9 mouse cellular contexts compared by ENCODE assay signal in genomic region chr9:58873541-58874324, GRCm38 (mm10). TPM values are rescaled to one million over a fixed set of nuclear protein-coding genes. Genes with fewer than 3 reads are reported as not detected.
A peak's percentile ranks its signal among the peaks of the same experiment; 100 is the strongest.
DNase-seq lines count a peak whose midpoint lies in the region; ATAC-seq and TF ChIP-seq lines count a peak whose summit lies in the region.
"Had no signal": no experiment of that assay in that cellular context is flagged by ENCODE, and none has a peak within 500 bp of the region (broad histone marks: within the 10 kb centered on the region; RNA-seq: fewer than 3 reads in every experiment).

No protein-coding gene starts in this region.

- H3K36me3 ChIP-seq in liver, embryonic 14.5 days (replicated peaks; ENCODE audit: control insufficient read depth, insufficient read depth, low read depth): no peaks in the 10 kb centered on the region

- WGBS in liver, embryonic 14.5 days (ENCODE audit: insufficient replicate concordance): 22% methylated on average over 10 of the region's 10 CpGs

- peak; percentile 79 for TF ChIP-seq CTCF in liver, embryonic 14.5 days (IDR thresholded peaks at IDR 0.05; ENCODE audit: low read depth)

- TF ChIP-seq EP300 in liver, embryonic 14.5 days (IDR thresholded peaks at IDR 0.05; ENCODE audit: low read depth): no peak

- H3K4me1 ChIP-seq in liver, embryonic 14.5 days (replicated peaks; ENCODE audit: control insufficient read depth in 2 of 2, insufficient read depth in 2 of 2, low read length in 1 of 2): no peaks in the 10 kb centered on the region

- H3K27me3 ChIP-seq in liver, embryonic 14.5 days (ENCODE audit: control insufficient read depth, insufficient read depth, low read length): no peaks in the 10 kb centered on the region

- peak; percentile 43 for DNase-seq in urinary bladder, postnatal 14 days (ENCODE audit: low spot score)
- no peak for DNase-seq in urinary bladder, postnatal 4 days (ENCODE audit: low spot score in 2 of 2)
- peak; percentile 89 for DNase-seq in brain, adult 2 months (ENCODE audit: low read depth, low spot score)
- DNase-seq in fibroblast of lung, adult 2 months (ENCODE audit: low read depth): peak; percentile 24
- DNase-seq in kidney, adult 8-10 months: peak; percentile 21 to 70
- peak; percentile 3 to 12 (median 9) for DNase-seq in liver, embryonic 14.5 days (ENCODE audit: low read depth in 3 of 3, low spot score in 3 of 3)
- peak; percentile 37 for DNase-seq in retina, adult 2 months (ENCODE audit: low read depth, low spot score)

- no peak overlapping the region for H3K4me2 ChIP-seq in liver, embryonic 14.5 days (ENCODE audit: low read depth)

- H3K27ac ChIP-seq in liver, embryonic 14.5 days: no peak overlapping the region

- no peak overlapping the region for H3K4me3 ChIP-seq in liver, embryonic 14.5 days (ENCODE audit: insufficient read depth in 1 of 2, low read depth in 2 of 2, low read length in 2 of 2)

- ATAC-seq in liver, embryonic 14.5 days (ENCODE audit: insufficient read depth): no peak
- no peak for ATAC-seq in erythroid progenitor cell, adult 5-6 weeks (replicated peaks; ENCODE audit: low FRiP score, poor library complexity, severe bottlenecking)

- H3K9ac ChIP-seq in liver, embryonic 14.5 days (replicated peaks): no peak overlapping the region

- H3K9me3 ChIP-seq in liver, embryonic 14.5 days (ENCODE audit: control insufficient read depth, low read length): no peaks in the 10 kb centered on the region

RNA-seq across cellular contexts. Expression of gene Hcn4, which starts 50.5 kb away (rescaled TPM):
- polyA plus RNA-seq in liver, embryonic 14.5 days (2012; rRNA removed): 0.01 and 0.02 TPM in 2 replicates
- polyA plus RNA-seq in liver, embryonic 14.5 days (2014; fragmentation: Nextera tagmentation; extraction: Ambion mirVana): not detected in 2 replicates
- not detected in 2 replicates for total RNA-seq in erythroid progenitor cell, adult 5-6 weeks (2015; ENCODE audit: low replicate concordance)
- not detected in 2 replicates for total RNA-seq in erythroid progenitor cell, adult 5-6 weeks (2017; ENCODE audit: low replicate concordance)
- total RNA-seq: hematopoietic stem cell, adult 5-6 weeks had no signal

Comparison
In these comparisons a context has a peak if more than half of its experiments do, and no peak if none do; other contexts are left out.
1. DNase-seq: peak in urinary bladder, postnatal 14 days (single experiment), brain, adult 2 months (single experiment), fibroblast of lung, adult 2 months (single experiment), kidney, adult 8-10 months (2 of 2), liver, embryonic 14.5 days (3 of 3) and retina, adult 2 months (single experiment); none in urinary bladder, postnatal 4 days (0 of 2).